Mouse (Mus musculus): ENCODE results near the gene Magi2. TPM values are rescaled to one million over a fixed set of nuclear protein-coding genes. Genes with fewer than 3 reads are reported as not detected.

Magi2 gene
- polyA plus RNA-seq, 1 experiment from 2014 or later: 18.6 TPM

- no peaks in the 10 kb centered on the region for H3K9me3 ChIP-seq (replicated peaks)
- H3K27me3 ChIP-seq: no peaks in the 10 kb centered on the region
- H3K9ac ChIP-seq: no peak overlapping the region
- H3K4me3 ChIP-seq: no peak overlapping the region
- H3K4me2 ChIP-seq: no peak overlapping the region
- WGBS: 75% methylated on average over 8 of the region's 8 CpGs
- H3K36me3 ChIP-seq (ENCODE audit: poor library complexity, severe bottlenecking): no peaks in the 10 kb centered on the region
- ATAC-seq: no peak
- H3K4me1 ChIP-seq: peaks cover 16% of the 10 kb centered on the region
- H3K27ac ChIP-seq: no peak overlapping the region
These were observed 1447.7 kb downstream of the Magi2 start for GRCm38 (mm10) chr5:20674523-20674922.

GRCm38 (mm10) chr5:20675163-20675665 is 1448.4 kb downstream of the Magi2 start:
- Histone ChIP-seq H3K4me1 (peaks cover 16% of the 10 kb centered on the region), H3K4me3 (no peak overlapping the region), H3K27me3 (no peaks in the 10 kb centered on the region), H3K27ac (no peak overlapping the region), H3K9ac (no peak overlapping the region), H3K4me2 (no peak overlapping the region), H3K9me3 (replicated peaks) (no peaks in the 10 kb centered on the region), H3K36me3 (ENCODE audit: poor library complexity, severe bottlenecking) (no peaks in the 10 kb centered on the region)
- no peak for ATAC-seq

- H3K4me2 ChIP-seq: no peak overlapping the region
- H3K4me3 ChIP-seq: no peak overlapping the region
- no peaks in the 10 kb centered on the region for H3K9me3 ChIP-seq (replicated peaks)
- peak overlapping the region; percentile 44 for H3K27ac ChIP-seq
- no peaks in the 10 kb centered on the region for H3K36me3 ChIP-seq (ENCODE audit: poor library complexity, severe bottlenecking)
- 11% methylated on average over 7 of the region's 7 CpGs for WGBS
- H3K4me1 ChIP-seq: peaks cover 16% of the 10 kb centered on the region
- no peaks in the 10 kb centered on the region for H3K27me3 ChIP-seq
- peak; percentile 81 for ATAC-seq
- H3K9ac ChIP-seq: no peak overlapping the region
These were observed 1449.5 kb downstream of the Magi2 start for GRCm38 (mm10) chr5:20676193-20676871.

GRCm38 (mm10) chr5:20677246-20677645 is 1450.4 kb downstream of the Magi2 start:
- Histone ChIP-seq H3K27ac (peak overlapping the region; percentile 44; the same call in 1 of the 2 replicates), H3K9me3 (replicated peaks) (no peaks in the 10 kb centered on the region), H3K36me3 (ENCODE audit: poor library complexity, severe bottlenecking) (no peaks in the 10 kb centered on the region), H3K9ac (no peak overlapping the region), H3K4me3 (no peak overlapping the region), H3K4me2 (no peak overlapping the region), H3K27me3 (no peaks in the 10 kb centered on the region), H3K4me1 (peaks cover 16% of the 10 kb centered on the region)
- WGBS: 56% methylated on average over 3 of the region's 3 CpGs
- ATAC-seq: no peak

- WGBS: 71% methylated on average over 3 of the region's 3 CpGs
These were observed 1451.7 kb downstream of the Magi2 start for GRCm38 (mm10) chr5:20678573-20678972.

GRCm38 (mm10) chr5:20679920-20680319 is 1453.1 kb downstream of the Magi2 start:
- H3K4me3 ChIP-seq: no peak overlapping the region
- 85% methylated on average over 6 of the region's 6 CpGs for WGBS
- ATAC-seq: no peak

More at GRCm38 (mm10) chr5:20678573-20678972, 1451.7 kb downstream of the Magi2 start:
- Histone ChIP-seq H3K4me1 (peaks cover 16% of the 10 kb centered on the region), H3K9ac (no peak overlapping the region), H3K4me3 (no peak overlapping the region), H3K9me3 (replicated peaks) (no peaks in the 10 kb centered on the region), H3K36me3 (ENCODE audit: poor library complexity, severe bottlenecking) (no peaks in the 10 kb centered on the region), H3K4me2 (no peak overlapping the region), H3K27ac (no peak overlapping the region), H3K27me3 (no peaks in the 10 kb centered on the region)
- ATAC-seq: no peak

GRCm38 (mm10) chr5:20680833-20681530 is 1454.1 kb downstream of the Magi2 start:
- no peak overlapping the region for H3K4me2 ChIP-seq
- no peaks in the 10 kb centered on the region for H3K27me3 ChIP-seq
- H3K4me3 ChIP-seq: no peak overlapping the region
- ATAC-seq: no peak
- whole genome bisulfite sequencing: 92% methylated on average over 15 of the region's 15 CpGs
- no peak overlapping the region for H3K9ac ChIP-seq
- H3K4me1 ChIP-seq: peaks cover 13% of the 10 kb centered on the region
- H3K9me3 ChIP-seq (replicated peaks): no peaks in the 10 kb centered on the region
- no peak overlapping the region for H3K27ac ChIP-seq
- H3K36me3 ChIP-seq (ENCODE audit: poor library complexity, severe bottlenecking): no peaks in the 10 kb centered on the region

More at GRCm38 (mm10) chr5:20679920-20680319, 1453.1 kb downstream of the Magi2 start:
- H3K9ac ChIP-seq: no peak overlapping the region
- no peaks in the 10 kb centered on the region for H3K9me3 ChIP-seq (replicated peaks)
- H3K4me1 ChIP-seq: peaks cover 16% of the 10 kb centered on the region
- H3K27ac ChIP-seq: no peak overlapping the region
- no peaks in the 10 kb centered on the region for H3K27me3 ChIP-seq
- H3K36me3 ChIP-seq (ENCODE audit: poor library complexity, severe bottlenecking): no peaks in the 10 kb centered on the region
- no peak overlapping the region for H3K4me2 ChIP-seq

- Histone ChIP-seq H3K27me3 (no peaks in the 10 kb centered on the region), H3K36me3 (ENCODE audit: poor library complexity, severe bottlenecking) (no peaks in the 10 kb centered on the region), H3K9ac (no peak overlapping the region), H3K4me1 (peaks cover 7% of the 10 kb centered on the region), H3K4me3 (no peak overlapping the region), H3K27ac (no peak overlapping the region), H3K9me3 (replicated peaks) (no peaks in the 10 kb centered on the region), H3K4me2 (no peak overlapping the region)
- 77% methylated on average over 10 of the region's 10 CpGs for WGBS
- 0 out of 2 replicates have a peak, but pooled peaks have one; percentile 28 for ATAC-seq
These were observed 1454.8 kb downstream of the Magi2 start for GRCm38 (mm10) chr5:20681660-20682059.

- Histone ChIP-seq H3K4me1 (peaks cover 1% of the 10 kb centered on the region; the same call in 1 of the 2 replicates), H3K9me3 (replicated peaks) (no peaks in the 10 kb centered on the region), H3K4me2 (no peak overlapping the region), H3K36me3 (ENCODE audit: poor library complexity, severe bottlenecking) (no peaks in the 10 kb centered on the region), H3K27me3 (no peaks in the 10 kb centered on the region), H3K27ac (no peak overlapping the region; the same call in 1 of the 2 replicates), H3K9ac (no peak overlapping the region), H3K4me3 (no peak overlapping the region)
- ATAC-seq: no peak
- WGBS: 72% methylated on average over 7 of the region's 7 CpGs
These were observed 1455.4 kb downstream of the Magi2 start for GRCm38 (mm10) chr5:20682208-20682607.

GRCm38 (mm10) chr5:20684112-20684511 is 1457.3 kb downstream of the Magi2 start:
- no peak overlapping the region for H3K9ac ChIP-seq
- H3K27me3 ChIP-seq: no peaks in the 10 kb centered on the region
- H3K36me3 ChIP-seq (ENCODE audit: poor library complexity, severe bottlenecking): no peaks in the 10 kb centered on the region
- WGBS: 87% methylated on average over 6 of the region's 6 CpGs
- ATAC-seq: no peak
- no peak overlapping the region for H3K27ac ChIP-seq
- no peaks in the 10 kb centered on the region for H3K4me1 ChIP-seq
- no peak overlapping the region for H3K4me3 ChIP-seq
- no peak overlapping the region for H3K4me2 ChIP-seq
- H3K9me3 ChIP-seq (replicated peaks): no peaks in the 10 kb centered on the region

GRCm38 (mm10) chr5:20692230-20692629 is 1465.4 kb downstream of the Magi2 start:
- Histone ChIP-seq H3K9ac (no peak overlapping the region), H3K4me3 (no peak overlapping the region), H3K4me2 (no peak overlapping the region), H3K4me1 (no peaks in the 10 kb centered on the region), H3K27ac (no peak overlapping the region), H3K9me3 (replicated peaks) (peaks cover 4% of the 10 kb centered on the region; the same call in 1 of the 2 replicates), H3K27me3 (no peaks in the 10 kb centered on the region), H3K36me3 (ENCODE audit: poor library complexity, severe bottlenecking) (no peaks in the 10 kb centered on the region)
- ATAC-seq: no peak
- 96% methylated on average over 3 of the region's 3 CpGs for WGBS

GRCm38 (mm10) chr5:20699116-20699515 is 1472.3 kb downstream of the Magi2 start:
- 90% methylated on average over 5 of the region's 5 CpGs for WGBS
- Histone ChIP-seq H3K4me1 (peaks cover 10% of the 10 kb centered on the region), H3K27ac (no peak overlapping the region), H3K9me3 (replicated peaks) (no peaks in the 10 kb centered on the region), H3K9ac (no peak overlapping the region), H3K4me3 (no peak overlapping the region), H3K27me3 (no peaks in the 10 kb centered on the region), H3K4me2 (no peak overlapping the region), H3K36me3 (ENCODE audit: poor library complexity, severe bottlenecking) (no peaks in the 10 kb centered on the region)
- no peak for ATAC-seq
